In the genomic region with DNA sequence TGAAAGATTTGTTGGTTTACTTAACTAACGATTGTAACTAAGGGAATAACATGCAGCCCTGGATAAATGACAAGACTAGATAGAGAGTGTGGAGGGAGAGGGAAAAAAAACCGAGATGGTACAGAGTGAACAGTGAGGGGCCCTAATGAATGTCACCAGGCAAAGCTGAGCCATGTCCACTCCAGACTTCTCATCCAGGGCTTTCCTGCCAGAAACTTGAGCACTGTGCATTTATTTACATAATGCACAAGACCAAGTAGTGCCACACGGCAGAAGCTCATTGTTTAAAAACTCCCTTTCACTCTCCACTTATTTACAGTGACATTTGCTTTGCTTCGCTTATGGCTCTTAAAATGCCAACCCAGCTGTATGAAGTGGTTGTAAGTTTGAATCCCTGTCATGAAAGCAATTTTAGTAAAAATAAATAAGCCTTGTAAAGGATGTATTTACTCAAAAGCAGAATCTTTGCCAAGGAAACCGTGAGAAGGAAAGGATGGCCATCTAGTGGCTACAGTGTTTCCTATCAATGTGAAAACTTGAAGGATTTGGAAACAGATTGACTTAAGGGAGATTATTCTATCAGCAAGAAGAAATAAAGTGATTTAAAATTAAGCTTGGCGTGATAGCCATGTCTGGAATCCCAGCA, we compare ENCODE assay signal across 12 mouse cellular contexts. TPM values are rescaled to one million over a fixed set of nuclear protein-coding genes. Genes with fewer than 3 reads are reported as not detected.
A peak's percentile ranks its signal among the peaks of the same experiment; 100 is the strongest.
DNase-seq lines count a peak whose midpoint lies in the region; ATAC-seq and TF ChIP-seq lines count a peak whose summit lies in the region.
"Had no signal": no experiment of that assay in that cellular context is flagged by ENCODE, and none has a peak within 500 bp of the region (broad histone marks: within the 10 kb centered on the region; RNA-seq: fewer than 3 reads in every experiment).

No protein-coding gene starts in this region.

- no peak overlapping the region for H3K4me3 ChIP-seq in forebrain, embryonic 13.5 days
- H3K4me3 ChIP-seq in forebrain, embryonic 12.5 days (replicated peaks) = no peak overlapping the region
- 0 out of 2 replicates have a peak overlapping the region, but pooled peaks have one; percentile 10 for H3K4me3 ChIP-seq in hindbrain, postnatal 0 days (ENCODE audit: low read length)

- ATAC-seq in forebrain, embryonic 13.5 days = peak; percentile 90
- no peak for ATAC-seq in forebrain, embryonic 12.5 days (ENCODE audit: low FRiP score)
- ATAC-seq in hindbrain, postnatal 0 days = 0 out of 2 replicates have a peak, but pooled peaks have one; percentile 47
- ATAC-seq in monocyte, adult 5-6 weeks (replicated peaks; ENCODE audit: insufficient number of reproducible peaks, low FRiP score, low TSS enrichment, poor library complexity, severe bottlenecking) = no peak

- H3K9me3 ChIP-seq in forebrain, embryonic 13.5 days (replicated peaks) = no peaks in the 10 kb centered on the region
- H3K9me3 ChIP-seq in forebrain, embryonic 12.5 days = no peaks in the 10 kb centered on the region
- H3K9me3 ChIP-seq in hindbrain, postnatal 0 days (ENCODE audit: low read length) = no peaks in the 10 kb centered on the region

- peak; percentile 43 to 70 for DNase-seq in left cerebral cortex, postnatal 25 days (ENCODE audit: low spot score in 2 of 2)
- DNase-seq in left cerebral cortex, adult 18-20 months (ENCODE audit: low spot score in 2 of 2) = no peak
- DNase-seq in Muller cell, postnatal 12 days (ENCODE audit: inconsistent ontology term) = peak; percentile 42
- peak; percentile 82 for DNase-seq in hindbrain, postnatal 0 days (ENCODE audit: low spot score)
- no peak for DNase-seq in T-cell, adult 2 months (ENCODE audit: low spot score)
- DNase-seq: cerebellum, adult 8-10 months; heart, postnatal 4 days; right cerebral cortex, postnatal 4 days; thymus, postnatal 14 days had no signal

- H3K27ac ChIP-seq in forebrain, embryonic 13.5 days = no peak overlapping the region
- no peak overlapping the region for H3K27ac ChIP-seq in forebrain, embryonic 12.5 days
- H3K27ac ChIP-seq in hindbrain, postnatal 0 days = no peak overlapping the region

- H3K27me3 ChIP-seq in forebrain, embryonic 13.5 days = no peaks in the 10 kb centered on the region
- no peaks in the 10 kb centered on the region for H3K27me3 ChIP-seq in forebrain, embryonic 12.5 days
- H3K27me3 ChIP-seq in hindbrain, postnatal 0 days (ENCODE audit: insufficient read depth, low read length) = no peaks in the 10 kb centered on the region

- H3K9ac ChIP-seq in forebrain, embryonic 13.5 days = no peak overlapping the region
- no peak overlapping the region for H3K9ac ChIP-seq in forebrain, embryonic 12.5 days
- H3K9ac ChIP-seq in hindbrain, postnatal 0 days (replicated peaks; ENCODE audit: low read length) = 0 out of 2 replicates have a peak overlapping the region, but pooled peaks have one; percentile 9

- H3K4me1 ChIP-seq in forebrain, embryonic 13.5 days = peaks cover 6% of the 10 kb centered on the region; the same call in 1 of the 2 replicates
- H3K4me1 ChIP-seq in forebrain, embryonic 12.5 days = 0 out of 2 replicates have a peak, but pooled peaks cover 4% of the 10 kb centered on the region
- no peaks in the 10 kb centered on the region for H3K4me1 ChIP-seq in hindbrain, postnatal 0 days (ENCODE audit: insufficient read depth, low read length)

- intact Hi-C loops in left cerebral cortex, postnatal 25 days (cut with DNase I) = loop anchor here (2.0 to 10.0 kb wide), 3 partner anchors 668 to 1873 kb away; no protein-coding TSS in a partner anchor

- TF ChIP-seq CTCF in hindbrain, postnatal 0 days (IDR thresholded peaks at IDR 0.05; ENCODE audit: low read depth) = peak; percentile 73

- no peak overlapping the region for H3K4me2 ChIP-seq in forebrain, embryonic 13.5 days
- no peak overlapping the region for H3K4me2 ChIP-seq in forebrain, embryonic 12.5 days
- H3K4me2 ChIP-seq in hindbrain, postnatal 0 days (ENCODE audit: low read depth, low read length) = peak overlapping the region; percentile 40

- 50% methylated on average over 6 of the region's 6 CpGs for WGBS in forebrain, embryonic 13.5 days
- WGBS in forebrain, embryonic 12.5 days = 52% methylated on average over 6 of the region's 6 CpGs
- WGBS in hindbrain, postnatal 0 days = 28% methylated on average over 6 of the region's 6 CpGs

- no peaks in the 10 kb centered on the region for H3K36me3 ChIP-seq in forebrain, embryonic 13.5 days (ENCODE audit: poor library complexity, severe bottlenecking)
- H3K36me3 ChIP-seq in forebrain, embryonic 12.5 days (replicated peaks) = no peaks in the 10 kb centered on the region
- no peaks in the 10 kb centered on the region for H3K36me3 ChIP-seq in hindbrain, postnatal 0 days (ENCODE audit: insufficient read depth, low read length)

RNA-seq across cellular contexts. Expression of gene Pitrm1, which starts 12.5 kb away (rescaled TPM):
- 58.3 and 64.3 TPM in 2 replicates for polyA plus RNA-seq in forebrain, embryonic 13.5 days (2015; fragmentation: Nextera tagmentation; extraction: Ambion mirVana)
- 79.6 and 84.1 TPM in 2 replicates for polyA plus RNA-seq in forebrain, embryonic 12.5 days (2016; fragmentation: Nextera tagmentation; extraction: Ambion mirVana)
- total RNA-seq in left cerebral cortex, postnatal 25 days (2021) = 10 to 100 TPM; 48.8 to 53.2 TPM
- 10 to 100 TPM; 55.5 to 58.2 TPM for total RNA-seq in left cerebral cortex, adult 18-20 months (2021)
- 28.8 and 37.4 TPM in 2 replicates for total RNA-seq in hindbrain, postnatal 0 days (2014; rRNA removed)
- 30.7 and 33.9 TPM in 2 replicates for polyA plus RNA-seq in hindbrain, postnatal 0 days (2015; fragmentation: Nextera tagmentation; extraction: Ambion mirVana)
- total RNA-seq in monocyte, adult 5-6 weeks (2017) = 23.4 to 36.8 TPM (median 25.4 TPM) in 3 replicates

Comparison
In these comparisons a context has a peak if more than half of its experiments do, and no peak if none do; other contexts are left out.
1. ATAC-seq: peak in forebrain, embryonic 13.5 days (single experiment) and hindbrain, postnatal 0 days (single experiment); none in forebrain, embryonic 12.5 days (single experiment) and monocyte, adult 5-6 weeks (single experiment).
2. DNase-seq: peak in left cerebral cortex, postnatal 25 days (2 of 2), Muller cell, postnatal 12 days (single experiment) and hindbrain, postnatal 0 days (single experiment); none in left cerebral cortex, adult 18-20 months (0 of 2) and T-cell, adult 2 months (single experiment).